Mouse (Mus musculus): ENCODE measurements around the gene Fzd1.

DNA sequence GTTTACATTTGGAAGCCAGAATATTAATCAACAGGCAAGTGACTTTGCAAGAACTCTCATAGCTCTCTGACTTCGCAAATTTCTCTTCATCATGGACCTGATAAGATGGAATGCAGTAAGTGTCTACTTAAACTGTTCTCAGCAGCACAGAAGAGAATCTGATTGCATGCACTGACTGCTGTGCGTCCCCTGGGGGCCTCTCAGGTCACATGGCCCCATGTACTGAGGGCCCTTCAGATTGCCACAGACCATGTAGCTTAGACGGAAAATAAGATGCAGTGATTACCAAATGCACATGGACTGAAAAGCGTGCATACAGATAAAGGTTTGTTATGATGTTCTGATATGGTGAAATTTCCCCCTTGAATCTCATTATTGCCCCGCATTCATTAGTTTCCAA lies 8.9 kb upstream of the Fzd1 start:
- TF ChIP-seq GATA1 (IDR thresholded peaks at IDR 0.05; ENCODE audit: borderline replicate concordance, low read length) (no peak), FLI1 (IDR thresholded peaks at IDR 0.05; ENCODE audit: low read length) (no peak)

All from megakaryocyte, embryonic 14.5 days (primary cell).